Mouse (Mus musculus): Measurements from ENCODE around the gene Kitl.

Kitl gene

GRCm38 (mm10) chr10:100026778-100027177 lies 11.3 kb downstream of the Kitl start:
- no peak for DNase-seq (ENCODE audit: low spot score in 2 of 2)

DNA sequence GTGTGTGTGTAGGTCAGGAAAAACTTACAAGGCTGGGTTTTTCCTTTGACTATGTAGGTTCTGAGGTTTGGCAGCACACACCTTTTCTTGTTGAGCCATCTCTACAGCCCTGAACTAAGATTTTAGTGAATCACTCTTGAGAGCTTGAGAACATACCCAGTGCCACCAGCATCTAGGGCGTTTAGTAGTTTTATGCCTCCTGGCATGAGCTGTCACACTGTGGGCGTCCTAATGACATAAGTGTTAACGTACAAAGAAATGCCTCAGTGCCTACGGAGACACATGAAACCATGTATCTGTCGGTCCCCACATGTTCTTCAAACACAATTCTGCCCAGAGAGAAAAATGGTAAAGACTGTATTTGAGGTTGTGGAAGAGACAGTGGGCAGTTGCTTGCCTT lies 15.0 kb downstream of the Kitl start:
- no peak for DNase-seq (ENCODE audit: low spot score in 2 of 2)

DNA sequence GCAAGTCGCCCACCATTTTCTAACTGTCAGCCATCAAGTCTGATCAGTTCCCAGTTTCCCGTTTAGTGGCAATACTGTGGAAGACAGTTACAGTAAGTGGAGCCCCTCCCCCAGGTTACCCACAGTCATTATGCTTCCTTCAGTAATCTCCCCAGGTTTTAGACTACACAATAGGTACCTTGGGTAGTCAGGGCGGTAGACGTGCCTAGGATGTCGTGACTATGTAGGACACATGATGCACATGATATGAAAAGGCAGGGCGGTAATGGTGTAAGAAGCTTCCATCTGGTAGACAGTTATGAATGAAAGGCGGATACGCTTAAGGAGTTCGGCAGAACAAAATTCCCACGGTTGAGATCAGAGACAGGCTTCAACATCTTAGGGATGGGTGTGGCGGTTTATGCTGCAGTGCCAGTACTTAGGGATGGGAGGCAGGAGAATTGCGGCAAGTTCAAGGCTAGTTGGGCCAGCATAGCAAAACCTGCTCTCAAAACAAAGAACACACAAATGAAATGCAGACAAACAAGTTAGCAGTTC lies 15.6 kb downstream of the Kitl start:
- DNase-seq (ENCODE audit: low spot score in 2 of 2) = no peak

GRCm38 (mm10) chr10:100031631-100032030 lies 16.2 kb downstream of the Kitl start:
- DNase-seq (ENCODE audit: low spot score in 2 of 2) = peak in 1 of 2 experiments; percentile 8

DNA sequence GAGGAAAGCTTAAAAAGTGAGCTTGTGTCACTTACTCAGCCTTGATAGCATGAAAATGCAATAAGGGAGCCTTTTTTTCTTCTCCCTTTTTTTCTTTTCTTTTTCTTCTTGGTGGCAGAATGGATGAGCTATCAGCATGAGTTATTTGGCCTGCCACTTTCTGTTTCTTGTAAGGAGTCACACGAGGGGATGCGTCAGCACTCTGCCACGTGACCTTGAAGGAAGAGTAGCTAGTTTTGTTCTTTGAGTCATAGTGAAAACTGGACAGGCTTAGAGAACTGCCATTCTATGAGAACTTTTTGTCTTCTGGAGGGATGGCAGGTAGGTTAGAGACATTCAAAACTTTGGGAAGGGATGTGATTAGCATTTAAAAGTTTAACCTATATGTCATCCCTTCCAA lies 17.1 kb downstream of the Kitl start:
- DNase-seq (ENCODE audit: low spot score in 2 of 2) = no peak

DNA sequence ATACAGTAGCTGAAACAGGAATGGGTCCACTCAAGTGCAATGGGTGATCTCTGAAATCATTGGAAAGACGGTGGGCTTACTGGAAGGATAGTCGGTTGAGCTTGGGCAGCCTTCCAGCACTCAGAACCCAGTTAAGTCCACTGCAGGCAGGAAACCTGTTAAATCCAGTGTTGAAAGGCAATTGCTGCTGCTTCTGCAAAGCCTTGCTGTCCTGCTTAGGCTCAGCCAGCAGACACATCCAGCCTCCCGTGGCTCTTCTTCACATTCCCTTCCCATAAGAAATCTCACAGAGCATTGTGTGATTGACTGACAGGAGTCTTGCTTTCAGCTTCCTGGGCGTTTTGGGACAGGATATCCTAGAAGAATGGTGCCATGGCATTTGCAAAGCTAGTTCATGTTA lies 20.6 kb downstream of the Kitl start:
- DNase-seq (ENCODE audit: low spot score in 2 of 2) = no peak

DNA sequence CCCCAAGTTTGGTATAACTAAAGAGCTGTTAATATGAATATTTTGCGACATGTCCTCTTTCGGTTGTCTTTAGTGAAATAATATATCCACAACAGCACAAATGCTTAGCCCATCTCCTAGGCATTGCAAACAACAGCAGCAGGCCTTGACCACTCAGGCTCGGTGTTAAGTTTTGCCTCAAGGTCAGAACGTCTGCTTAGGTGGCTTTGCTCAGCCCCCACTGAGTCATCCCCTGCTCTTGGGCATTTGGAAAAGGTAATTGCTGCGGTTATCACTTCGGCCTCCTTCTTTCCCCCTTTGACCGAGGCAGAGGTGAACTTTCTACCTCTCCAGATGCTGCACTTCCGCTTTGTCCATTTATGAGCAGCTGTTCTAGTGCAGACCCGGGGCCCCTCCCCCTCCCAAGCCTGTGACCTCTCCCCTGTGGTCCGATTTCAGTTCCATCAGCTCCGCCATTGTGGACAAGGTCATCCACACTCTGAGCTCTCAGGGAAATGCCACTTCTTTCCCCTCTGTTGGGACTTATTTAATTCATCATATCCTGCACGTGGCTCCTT lies 23.0 kb downstream of the Kitl start:
- no peak for DNase-seq (ENCODE audit: low spot score in 2 of 2)

- DNase-seq (ENCODE audit: low spot score in 2 of 2) = no peak
Measured at GRCm38 (mm10) chr10:100038994-100039393, 23.6 kb downstream of the Kitl start.

GRCm38 (mm10) chr10:100043748-100044147 lies 28.3 kb downstream of the Kitl start:
- DNase-seq (ENCODE audit: low spot score in 2 of 2) = no peak

DNA sequence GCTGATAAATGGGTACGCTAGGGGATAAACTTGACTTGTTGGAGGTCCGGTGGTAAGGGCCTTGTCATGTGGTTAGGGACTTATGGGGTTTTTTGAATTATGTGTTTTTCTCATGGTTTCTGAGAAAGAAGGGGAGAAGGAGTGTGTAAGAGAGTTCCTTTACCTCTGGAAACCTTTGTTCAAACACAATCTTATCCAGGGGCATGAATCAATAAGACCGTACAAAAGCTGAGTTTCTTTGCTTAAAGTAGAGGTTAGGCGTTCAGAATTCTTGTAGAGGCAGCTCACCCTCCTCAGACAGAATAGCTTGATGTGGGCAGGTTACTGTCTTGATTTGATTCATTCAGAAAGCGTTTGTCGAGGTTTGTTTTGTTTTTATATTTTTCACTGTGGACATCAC lies 28.7 kb downstream of the Kitl start:
- DNase-seq (ENCODE audit: low spot score in 2 of 2) = no peak

DNA sequence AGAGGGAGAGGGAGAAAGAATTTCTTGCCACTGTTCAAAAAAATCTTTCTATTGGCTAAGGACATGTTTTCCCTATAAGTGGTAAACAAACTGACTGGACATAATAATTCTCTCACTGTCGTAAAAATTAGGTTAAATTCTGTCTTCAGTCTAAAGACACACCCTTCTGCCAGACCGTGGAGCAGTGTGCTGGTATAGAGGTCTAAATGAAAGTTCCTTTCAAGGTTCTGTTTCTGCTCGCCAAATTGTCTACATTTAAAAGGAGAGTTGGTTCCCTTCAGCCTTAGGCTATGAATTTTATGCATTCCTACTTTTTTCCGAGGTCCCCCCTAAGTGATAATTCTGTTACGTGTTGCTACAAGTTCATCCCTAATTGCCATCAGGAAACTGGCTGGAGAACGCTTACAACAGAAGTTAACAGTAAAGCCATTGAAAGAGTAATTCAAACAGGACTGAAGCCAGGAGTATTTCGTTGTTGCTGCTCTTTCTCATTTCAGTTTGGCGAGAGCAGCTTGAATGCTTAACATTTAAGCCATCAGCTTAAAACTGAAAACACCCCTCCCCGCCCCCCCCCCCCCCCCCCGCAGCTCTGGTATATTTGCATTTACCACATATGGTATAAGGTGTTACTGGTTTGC lies 35.8 kb downstream of the Kitl start:
- DNase-seq (ENCODE audit: low spot score in 2 of 2) = no peak

DNA sequence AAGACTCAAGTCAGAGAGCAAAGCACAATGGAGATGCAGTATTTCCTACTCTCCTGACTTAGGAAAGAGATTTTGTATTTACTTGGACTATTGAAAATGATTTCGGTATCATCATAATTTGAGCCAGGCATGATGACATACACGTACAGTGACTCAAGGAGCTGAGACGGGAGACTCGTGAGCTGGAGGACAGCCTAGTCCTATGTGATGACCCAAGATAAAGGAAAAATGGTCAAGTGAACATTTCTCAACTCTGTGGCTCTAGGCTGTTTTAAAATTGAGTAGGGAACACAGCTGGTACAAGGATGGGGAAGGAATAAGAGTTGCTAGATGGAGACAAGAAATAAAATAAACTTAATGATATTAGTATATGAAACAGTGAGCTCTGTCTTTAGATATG lies 37.0 kb downstream of the Kitl start:
- no peak for DNase-seq (ENCODE audit: low spot score in 2 of 2)

DNA sequence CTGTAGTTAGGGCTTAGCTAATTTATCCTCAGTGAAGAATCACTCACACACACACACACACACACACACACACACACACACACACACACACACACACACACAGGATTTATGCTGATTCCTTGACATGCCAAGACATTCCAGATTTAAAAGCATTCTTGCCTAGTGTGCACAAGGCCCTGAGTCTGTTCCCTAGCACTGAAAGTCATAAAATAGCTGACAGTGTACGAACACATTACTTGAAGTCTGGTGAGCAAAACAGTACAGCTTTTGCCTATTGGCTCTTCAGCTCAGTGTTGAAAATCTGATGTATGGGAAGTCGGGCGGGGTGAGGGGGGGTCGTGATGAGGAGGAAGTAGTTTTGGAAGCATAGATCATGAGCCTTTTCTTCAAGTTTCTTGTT lies 37.5 kb downstream of the Kitl start:
- no peak for DNase-seq (ENCODE audit: low spot score in 2 of 2)

DNA sequence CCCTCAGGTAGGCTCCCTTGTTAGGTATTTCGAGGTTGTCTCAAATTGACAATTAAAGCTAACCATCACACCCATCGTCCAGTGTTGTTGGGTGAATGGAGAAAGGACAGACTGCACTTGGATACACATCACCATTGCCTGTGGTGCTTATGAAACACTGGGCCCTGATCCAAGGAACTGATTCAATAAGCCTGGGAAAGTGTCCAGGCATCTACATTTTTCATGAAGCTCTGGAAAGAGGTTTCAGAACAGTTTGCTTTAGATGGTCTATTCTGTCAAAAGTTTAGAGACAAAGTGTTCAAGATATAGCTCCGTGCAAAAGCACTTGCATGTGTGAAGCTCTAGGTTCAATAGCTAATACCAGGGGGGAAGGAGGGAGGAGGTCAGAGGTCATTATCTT lies 38.6 kb downstream of the Kitl start:
- DNase-seq (ENCODE audit: low spot score in 2 of 2) = no peak

- no peak for DNase-seq (ENCODE audit: low spot score in 2 of 2)
Measured at GRCm38 (mm10) chr10:100055082-100055481, 39.7 kb downstream of the Kitl start.

GRCm38 (mm10) chr10:100057106-100057623 lies 41.7 kb downstream of the Kitl start:
- no peak for DNase-seq (ENCODE audit: low spot score in 2 of 2)

DNA sequence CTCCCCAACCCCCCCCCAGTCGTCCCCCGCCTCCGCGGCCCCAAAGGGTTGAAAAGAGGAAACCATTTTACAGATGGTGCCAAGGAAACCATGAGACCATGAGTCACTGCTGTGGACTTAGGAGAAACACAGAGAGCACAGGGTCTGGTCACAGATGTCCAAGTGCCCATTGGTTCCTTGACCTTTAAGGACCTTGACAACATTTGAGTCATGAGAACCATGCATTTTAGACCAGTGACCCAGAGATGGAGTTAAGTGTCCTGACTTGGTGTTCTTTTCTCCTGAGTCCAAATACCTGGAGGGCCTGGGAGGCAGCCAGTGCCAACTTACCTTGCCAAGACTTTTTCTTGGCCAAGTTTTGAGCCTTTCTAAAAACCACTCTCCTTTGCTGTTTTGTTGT lies 43.9 kb downstream of the Kitl start:
- no peak for DNase-seq (ENCODE audit: low spot score in 2 of 2)

- DNase-seq (ENCODE audit: low spot score in 2 of 2) = no peak
Measured at GRCm38 (mm10) chr10:100065529-100066301, 50.3 kb downstream of the Kitl start.

GRCm38 (mm10) chr10:100066374-100066773 lies 50.9 kb downstream of the Kitl start:
- no peak for DNase-seq (ENCODE audit: low spot score in 2 of 2)

DNA sequence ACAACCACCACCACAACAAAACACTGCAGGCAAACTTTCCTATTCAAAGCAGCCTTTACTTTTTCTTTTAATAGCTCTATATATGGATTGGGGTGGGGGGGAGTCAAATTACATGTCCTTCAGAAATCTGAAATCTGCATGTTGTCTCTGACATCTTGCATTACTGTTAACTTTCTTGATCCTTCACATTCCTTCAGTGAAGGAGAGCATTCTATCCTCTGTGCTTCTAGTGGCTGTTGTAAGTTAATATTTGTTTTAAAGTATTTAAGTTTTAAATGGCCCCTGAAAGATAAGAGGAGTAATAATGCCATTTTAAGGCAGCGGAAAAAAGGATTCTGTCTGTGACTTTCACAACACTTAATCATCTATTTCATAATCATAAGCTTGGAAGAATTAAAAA lies 57.2 kb downstream of the Kitl start:
- no peak for DNase-seq (ENCODE audit: low spot score in 2 of 2)

GRCm38 (mm10) chr10:100073092-100073491 lies 57.7 kb downstream of the Kitl start:
- no peak for DNase-seq (ENCODE audit: low spot score in 2 of 2)

DNA sequence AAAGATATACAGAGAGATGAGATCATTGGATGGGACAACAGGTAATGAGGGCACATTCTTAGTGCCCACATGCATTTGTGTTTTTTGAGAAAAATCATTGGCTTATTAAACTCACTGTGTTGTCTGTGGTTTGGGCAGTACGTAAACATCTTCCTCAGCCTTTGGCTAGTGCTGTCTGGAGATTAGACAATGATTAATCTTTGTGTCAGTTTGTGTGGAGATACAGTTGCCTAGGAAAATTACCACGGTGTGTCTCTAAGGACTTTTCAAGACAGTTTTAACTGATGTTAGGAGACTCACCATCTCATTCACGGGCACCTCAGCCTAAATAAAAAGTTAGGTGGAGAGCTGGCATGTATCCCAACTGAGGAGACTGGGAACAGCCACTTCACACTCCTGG lies 85.7 kb downstream of the Kitl start:
- no peak for DNase-seq (ENCODE audit: low spot score in 2 of 2)

GRCm38 (mm10) chr10:100111209-100111608 lies 95.8 kb downstream of the Kitl start:
- DNase-seq (ENCODE audit: low spot score in 2 of 2) = peak in 1 of 2 experiments; percentile 11

All from cerebellum, postnatal 4 days (tissue).